Mouse (Mus musculus) lung, adult 18-20 months (tissue): ENCODE measurements around the gene Gm3667.
"Not testable (repeated sequence)": the region's sequence is repeated elsewhere in the genome, so short reads cannot be mapped to it uniquely, and the experiment has no call there.

Source experiments
- DNase-seq, 2 experiments: peaks; one replicate each; pipeline ENCODE4 v3.0.0; 2022; ENCODE audit warnings: mixed read lengths in 2 of 2

Gene Gm3667

GRCm38 (mm10) chr14:6889521-6890012, at the start of gene Gm3667:
Gene Gm3667 (minus strand): TSS chr14:6889962.
- DNase-seq, result peak in 1 of 2 experiments; percentile 2

GRCm38 (mm10) chr14:6899881-6900280, 10.1 kb upstream of the Gm3667 start:
- not testable (repeated sequence) for DNase-seq

DNA sequence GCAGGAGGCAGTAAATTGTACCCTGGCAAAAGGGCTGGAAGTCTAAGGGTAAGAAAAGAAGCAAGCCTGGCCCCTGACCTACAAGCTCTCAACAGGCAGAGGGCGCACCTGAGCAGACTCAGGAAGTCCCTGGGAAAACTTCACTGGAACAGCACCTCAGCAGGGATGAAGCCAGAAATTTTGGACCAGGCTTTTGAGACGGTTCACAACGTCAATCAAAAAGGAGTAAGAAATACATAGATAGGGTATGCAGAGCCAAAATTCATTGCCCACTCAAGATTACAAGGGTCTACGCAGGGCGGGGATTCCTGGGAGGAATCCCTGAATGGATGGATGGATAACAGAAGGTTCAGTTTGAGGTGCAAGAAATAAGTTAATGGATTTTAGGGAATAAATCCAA, 951 bp downstream of the Gm3667 start:
- DNase-seq, result not testable (repeated sequence)

GRCm38 (mm10) chr14:6840211-6840610, 49.6 kb downstream of the Gm3667 start, which contains the start of gene Gm3642:
Gene Gm3642 (minus strand): TSS chr14:6840311.
- DNase-seq, result not testable (repeated sequence)

DNA sequence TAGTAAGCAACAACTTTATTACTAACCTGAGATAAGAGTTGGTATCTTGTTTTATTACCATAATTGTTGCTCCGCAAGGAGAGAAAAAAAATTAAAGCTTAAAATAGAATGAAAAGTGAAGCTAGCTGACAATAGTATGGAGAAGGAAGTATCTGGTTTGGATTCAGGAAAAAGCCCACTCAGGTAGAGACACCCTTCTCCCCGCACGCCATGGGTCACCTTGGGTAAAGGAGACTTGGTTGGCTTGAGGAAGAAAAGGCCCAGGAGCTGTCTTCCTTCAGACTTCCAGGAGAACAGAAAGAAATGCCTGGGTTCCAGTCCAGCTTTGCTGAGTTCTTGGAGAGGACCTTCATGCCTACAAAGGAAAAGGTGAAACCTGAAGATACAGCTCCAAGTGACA, 66.5 kb downstream of the Gm3667 start:
- DNase-seq, result not testable (repeated sequence)
